Mouse (Mus musculus) stomach, postnatal 0 days (tissue): ENCODE results near the gene Tcf23. TPM values are rescaled to one million over a fixed set of nuclear protein-coding genes. Genes with fewer than 3 reads are reported as not detected.
A peak's percentile ranks its signal among the peaks of the same experiment; 100 is the strongest.

ENCODE experiments used
- ATAC-seq: fragments of 200-750 bp; cut with Nextera tagmentation; 2 replicates; pipeline ENCODE4 v1.8.0; 2017; ENCODE audit not compliant: low FRiP score, low TSS enrichment
- DNase-seq: peaks from one replicate; pipeline ENCODE4 v3.0.0-alpha.2; 2016; ENCODE audit warnings: low spot score
- H3K27ac ChIP-seq: fragments of 300-500 bp; sonication (generic); replicated peaks from 2 replicates; pipeline ENCODE4 v1.5.1; 2014; ENCODE audit warnings: mild to moderate bottlenecking, control low read depth
- H3K27me3 ChIP-seq: fragments of 300-500 bp; sonication (generic); 2 replicates; pipeline ENCODE4 v1.6.1; 2014; ENCODE audit warnings: low read length; ENCODE audit not compliant: control insufficient read depth, insufficient read depth
- H3K36me3 ChIP-seq: fragments of 300-500 bp; sonication (generic); 2 replicates; pipeline ENCODE4 v1.6.1; 2014; ENCODE audit warnings: low read length, mixed read lengths; ENCODE audit not compliant: control insufficient read depth, insufficient read depth
- H3K4me1 ChIP-seq: fragments of 300-500 bp; sonication (generic); replicated peaks from 2 replicates; pipeline ENCODE4 v1.6.1; 2014; ENCODE audit warnings: antibody characterized with exemption; ENCODE audit not compliant: control insufficient read depth, insufficient read depth
- H3K4me2 ChIP-seq: fragments of 300-500 bp; sonication (generic); replicated peaks from 2 replicates; pipeline ENCODE4 v1.6.1; 2014; ENCODE audit warnings: low read depth, mild to moderate bottlenecking, control low read depth, moderate library complexity
- H3K4me3 ChIP-seq: fragments of 300-500 bp; sonication (generic); 2 replicates; pipeline ENCODE4 v1.5.1; 2014; ENCODE audit warnings: low read depth, low read length, control low read depth
- H3K9ac ChIP-seq: fragments of 300-500 bp; sonication (generic); 2 replicates; pipeline ENCODE4 v1.6.1; 2014; ENCODE audit warnings: mild to moderate bottlenecking, low read length, control low read depth, mixed read lengths
- H3K9me3 ChIP-seq: fragments of 300-500 bp; sonication (generic); 2 replicates; pipeline ENCODE4 v1.6.1; 2016; ENCODE audit warnings: low read length; ENCODE audit not compliant: control insufficient read depth
- CTCF ChIP-seq: IDR thresholded peaks from 2 replicates; pipeline ENCODE4 v1.5.1; 2016; ENCODE audit warnings: antibody characterized with exemption, low read depth, mild to moderate bottlenecking, moderate library complexity
- EP300 ChIP-seq: optimal IDR thresholded peaks from 2 replicates; pipeline ENCODE3; 2016; ENCODE audit warnings: antibody characterized with exemption
- WGBS: fragments of 180-500 bp; shearing (Covaris S2); extraction: QIAGEN DNeasy Blood & Tissue Kit; methylation state at CpG from one replicate; pipeline ENCODE4 v1.1.7; 2014; 5-methylcytosine and 5-hydroxymethylcytosine counted together
- polyA plus RNA-seq: library from polyadenylated mRNA; unstranded; fragments of >200 nt; fragmentation: Nextera tagmentation; extraction: Ambion mirVana; gene quantifications from 2 replicates; pipeline ENCODE4 v1.2.1, GENCODE M21; 2015

Tcf23 gene
- polyA plus RNA-seq, 1 experiment from 2014 or later = 4.5 TPM

DNA sequence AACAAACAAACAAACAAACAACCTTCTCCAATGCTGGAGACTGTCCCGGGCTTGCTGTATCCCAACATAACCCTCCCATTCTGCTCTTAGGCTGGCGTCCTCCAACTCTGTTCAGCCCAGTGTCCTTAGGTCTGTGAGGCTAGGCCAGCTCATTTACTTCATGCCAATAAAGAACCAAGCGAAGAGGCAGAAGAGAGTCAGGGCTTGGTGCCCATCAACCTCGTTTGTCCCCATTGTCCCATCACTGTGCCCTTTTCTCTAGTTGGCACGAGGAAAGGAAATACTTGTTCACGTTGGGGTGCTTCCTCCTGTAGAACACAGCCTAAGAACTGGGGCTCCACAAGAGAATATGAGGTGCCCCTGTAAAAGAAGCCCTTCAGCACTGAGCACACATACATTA lies 16.8 kb upstream of the Tcf23 start:
- WGBS = 76% methylated on average over 6 of the region's 6 CpGs

DNA sequence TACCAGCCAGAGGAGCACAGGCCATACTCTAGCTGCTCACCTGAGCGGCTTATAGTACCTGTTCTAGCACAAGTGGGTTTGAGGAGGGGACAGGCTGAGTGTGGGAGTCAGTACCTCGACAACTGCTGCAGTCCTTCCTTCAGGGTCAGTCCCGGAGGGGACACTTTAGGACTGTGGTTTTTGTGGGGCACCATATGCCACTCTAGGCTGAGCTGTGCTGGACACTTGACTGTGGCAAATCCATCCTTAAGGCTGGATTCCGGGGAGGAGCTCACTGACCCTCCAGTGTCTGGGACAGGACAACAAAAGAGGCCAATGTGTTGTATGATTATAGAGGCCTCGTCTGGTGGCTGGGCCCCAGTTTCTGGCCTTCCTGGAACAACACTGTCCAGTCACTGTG lies 15.9 kb upstream of the Tcf23 start:
- WGBS = 77% methylated on average over 5 of the region's 5 CpGs

More for the DNA sequence above, 16.8 kb upstream of the Tcf23 start:
- ATAC-seq (no peak), DNase-seq (no peak)
- Histone ChIP-seq H3K9me3 (no peaks in the 10 kb centered on the region), H3K9ac (no peak overlapping the region), H3K36me3 (peaks cover 16% of the 10 kb centered on the region), H3K4me2 (no peak overlapping the region), H3K27ac (no peak overlapping the region), H3K27me3 (no peaks in the 10 kb centered on the region), H3K4me3 (no peak overlapping the region), H3K4me1 (no peaks in the 10 kb centered on the region)
- no peak for TF ChIP-seq CTCF
- no peak for TF ChIP-seq EP300

DNA sequence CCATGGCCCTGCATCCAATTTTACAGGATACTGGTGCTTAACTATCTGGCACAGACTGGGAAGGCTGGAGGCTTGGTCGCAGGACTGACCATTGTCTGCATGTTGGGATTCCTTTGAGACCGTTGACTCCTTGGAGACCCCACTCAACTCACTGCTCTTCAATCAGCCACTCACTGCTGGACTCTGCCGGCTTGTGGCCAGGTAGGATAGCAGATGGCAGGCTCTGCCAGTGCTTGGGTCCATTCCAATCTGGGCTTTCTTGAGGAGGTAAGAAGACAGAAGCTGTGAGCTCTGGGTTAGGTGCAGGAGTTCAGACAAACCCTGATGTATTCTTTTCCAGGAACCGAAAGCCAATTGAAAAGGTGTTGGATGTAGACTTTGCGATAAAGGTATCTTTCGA lies 14.4 kb upstream of the Tcf23 start:
- no peak overlapping the region for H3K4me2 ChIP-seq
- 97% methylated on average over 6 of the region's 6 CpGs for whole genome bisulfite sequencing
- peaks cover 6% of the 10 kb centered on the region; the same call in 1 of the 2 replicates for H3K4me1 ChIP-seq
- no peaks in the 10 kb centered on the region for H3K9me3 ChIP-seq
- ATAC-seq (no peak), DNase-seq (no peak)
- TF ChIP-seq EP300 = no peak
- TF ChIP-seq CTCF = no peak
- no peak overlapping the region for H3K9ac ChIP-seq
- no peak overlapping the region for H3K27ac ChIP-seq
- peaks cover 19% of the 10 kb centered on the region for H3K36me3 ChIP-seq
- H3K4me3 ChIP-seq = no peak overlapping the region
- no peaks in the 10 kb centered on the region for H3K27me3 ChIP-seq

More for the DNA sequence above, 15.9 kb upstream of the Tcf23 start:
- DNase-seq = no peak
- Histone ChIP-seq H3K4me3 (no peak overlapping the region), H3K4me1 (no peaks in the 10 kb centered on the region), H3K27ac (no peak overlapping the region), H3K4me2 (no peak overlapping the region), H3K36me3 (peaks cover 16% of the 10 kb centered on the region), H3K27me3 (no peaks in the 10 kb centered on the region), H3K9me3 (no peaks in the 10 kb centered on the region), H3K9ac (no peak overlapping the region)
- no peak for TF ChIP-seq CTCF
- TF ChIP-seq EP300 = no peak
- no peak for ATAC-seq

DNA sequence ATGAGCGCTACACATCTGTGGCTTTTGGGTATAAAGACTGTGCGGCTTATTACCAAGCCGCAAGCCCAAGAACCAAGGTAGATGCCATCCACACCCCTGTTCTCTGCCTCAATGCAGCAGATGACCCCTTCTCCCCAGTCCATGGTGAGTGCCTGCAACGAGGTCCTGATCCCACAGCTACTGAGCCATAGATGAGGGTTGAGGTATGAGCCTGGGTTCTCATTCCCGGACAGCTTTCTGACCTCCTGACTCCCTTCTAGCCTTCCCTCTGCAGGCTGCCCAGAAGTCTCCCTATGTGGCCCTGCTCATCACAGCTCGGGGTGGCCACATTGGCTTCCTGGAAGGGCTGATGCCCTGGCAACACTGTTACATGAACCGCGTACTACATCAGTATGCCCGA lies 13.9 kb upstream of the Tcf23 start:
- Histone ChIP-seq H3K36me3 (peaks cover 19% of the 10 kb centered on the region), H3K27me3 (no peaks in the 10 kb centered on the region), H3K4me2 (no peak overlapping the region), H3K9ac (no peak overlapping the region), H3K27ac (no peak overlapping the region), H3K4me3 (no peak overlapping the region), H3K9me3 (no peaks in the 10 kb centered on the region), H3K4me1 (peaks cover 6% of the 10 kb centered on the region; the same call in 1 of the 2 replicates)
- 96% methylated on average over 9 of the region's 9 CpGs for WGBS
- no peak for DNase-seq
- no peak for ATAC-seq
- TF ChIP-seq CTCF (no peak), EP300 (no peak)

DNA sequence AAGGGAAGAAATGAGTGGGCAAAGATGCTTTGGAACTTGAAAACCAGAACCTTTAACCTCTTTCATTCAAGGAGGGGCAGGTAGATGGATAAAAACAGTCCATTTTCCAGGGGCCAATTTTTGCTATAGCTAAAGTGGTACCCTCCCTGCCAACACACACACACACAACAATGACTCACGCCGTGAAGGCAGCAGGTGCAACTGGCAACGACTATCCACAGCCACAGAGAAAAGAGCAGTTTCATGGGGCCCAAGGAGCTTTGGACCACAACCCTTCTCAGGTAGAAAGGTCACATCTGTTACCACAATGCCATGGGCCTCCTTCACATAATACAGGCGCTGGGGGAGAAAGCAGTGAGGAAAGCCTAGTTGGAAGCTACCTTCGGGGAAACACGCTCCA lies 12.7 kb upstream of the Tcf23 start:
- Histone ChIP-seq H3K4me2 (no peak overlapping the region), H3K27ac (no peak overlapping the region), H3K36me3 (peaks cover 19% of the 10 kb centered on the region), H3K27me3 (no peaks in the 10 kb centered on the region), H3K4me3 (no peak overlapping the region), H3K9me3 (no peaks in the 10 kb centered on the region), H3K9ac (no peak overlapping the region), H3K4me1 (peaks cover 6% of the 10 kb centered on the region; the same call in 1 of the 2 replicates)
- WGBS = 88% methylated on average over 6 of the region's 6 CpGs
- ATAC-seq (no peak), DNase-seq (no peak)
- TF ChIP-seq CTCF (no peak), EP300 (no peak)

DNA sequence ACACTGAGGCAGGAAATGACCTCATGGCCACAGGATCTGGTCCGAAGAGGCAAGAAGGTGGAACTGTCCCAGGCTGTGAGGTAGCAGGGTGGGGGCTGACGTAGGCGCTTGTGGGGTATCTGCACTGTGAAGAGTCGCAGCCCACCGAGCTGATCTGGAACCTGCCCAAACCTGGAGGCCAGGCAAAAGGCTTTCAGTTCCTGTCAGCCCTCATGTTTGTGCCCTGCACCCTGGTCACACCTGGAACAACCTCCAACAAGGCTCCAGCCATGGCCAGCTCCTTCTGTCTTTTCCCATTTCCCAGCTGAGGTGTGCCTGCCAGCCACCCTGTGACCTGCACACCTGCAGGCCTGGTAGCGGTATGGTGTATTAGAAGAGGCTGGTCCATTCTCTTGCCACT lies 10.6 kb upstream of the Tcf23 start:
- Histone ChIP-seq H3K36me3 (peaks cover 19% of the 10 kb centered on the region), H3K4me1 (peaks cover 6% of the 10 kb centered on the region; the same call in 1 of the 2 replicates), H3K27me3 (no peaks in the 10 kb centered on the region), H3K9ac (no peak overlapping the region), H3K27ac (no peak overlapping the region), H3K4me2 (peak overlapping the region; percentile 14; the same call in 1 of the 2 replicates), H3K4me3 (no peak overlapping the region), H3K9me3 (no peaks in the 10 kb centered on the region)
- WGBS = 91% methylated on average over 6 of the region's 6 CpGs
- DNase-seq (no peak), ATAC-seq (no peak)
- TF ChIP-seq CTCF (no peak), EP300 (no peak)
